12 mouse cellular contexts compared by ENCODE assay signal in genomic region chr17:56554122-56554551, GRCm38 (mm10). TPM values are rescaled to one million over a fixed set of nuclear protein-coding genes. Genes with fewer than 3 reads are reported as not detected.
A peak's percentile ranks its signal among the peaks of the same experiment; 100 is the strongest.
DNase-seq lines count a peak whose midpoint lies in the region; ATAC-seq lines count a peak whose summit lies in the region.
"Had no signal": no experiment of that assay in that cellular context is flagged by ENCODE, and none has a peak within 500 bp of the region (broad histone marks: within the 10 kb centered on the region; RNA-seq: fewer than 3 reads in every experiment).

Gene Gm20219, minus strand, starts transcription at chr17:56554387.

- no peak for ATAC-seq in hindbrain, embryonic 15.5 days (ENCODE audit: low FRiP score, low read depth)
- no peak for ATAC-seq in hindbrain, embryonic 16.5 days
- no peak for ATAC-seq in erythroid progenitor cell, adult 5-6 weeks (replicated peaks; ENCODE audit: low FRiP score, poor library complexity, severe bottlenecking)

- peaks cover 20% of the 10 kb centered on the region for H3K4me1 ChIP-seq in hindbrain, embryonic 15.5 days (replicated peaks)
- peaks cover 13% of the 10 kb centered on the region for H3K4me1 ChIP-seq in hindbrain, embryonic 16.5 days (ENCODE audit: control insufficient read depth, insufficient read depth, low read depth, low read length)
- H3K4me1 ChIP-seq in embryonic facial prominence, embryonic 10.5 days = peaks cover 15% of the 10 kb centered on the region
- H3K4me1 ChIP-seq: heart, embryonic 10.5 days had no signal

- no peak within 1 kb of the TSS for H3K4me2 ChIP-seq in hindbrain, embryonic 15.5 days
- no peak within 1 kb of the TSS for H3K4me2 ChIP-seq in hindbrain, embryonic 16.5 days (ENCODE audit: low read length)

- H3K9ac ChIP-seq in hindbrain, embryonic 15.5 days = no peak within 1 kb of the TSS
- H3K9ac ChIP-seq in hindbrain, embryonic 16.5 days (ENCODE audit: low read depth, low read length) = no peak within 1 kb of the TSS

- H3K27ac ChIP-seq in hindbrain, embryonic 15.5 days (replicated peaks) = peak within 1 kb of the TSS; percentile 83; the same call in 1 of the 2 replicates
- no peak within 1 kb of the TSS for H3K27ac ChIP-seq in hindbrain, embryonic 16.5 days (ENCODE audit: low read depth, low read length)
- no peak within 1 kb of the TSS for H3K27ac ChIP-seq in embryonic facial prominence, embryonic 10.5 days (replicated peaks)
- H3K27ac ChIP-seq: heart, embryonic 10.5 days; macrophage had no signal

- WGBS in hindbrain, embryonic 15.5 days = 85% methylated on average over 20 of the region's 20 CpGs
- WGBS in hindbrain, embryonic 16.5 days = 83% methylated on average over 20 of the region's 20 CpGs
- WGBS in embryonic facial prominence, embryonic 10.5 days = 75% methylated on average over 20 of the region's 20 CpGs

- H3K4me3 ChIP-seq in hindbrain, embryonic 15.5 days = no peak within 1 kb of the TSS
- H3K4me3 ChIP-seq in hindbrain, embryonic 16.5 days (ENCODE audit: low read length) = no peak within 1 kb of the TSS
- H3K4me3 ChIP-seq in embryonic facial prominence, embryonic 10.5 days = no peak within 1 kb of the TSS
- H3K4me3 ChIP-seq: heart, embryonic 10.5 days had no signal

- H3K27me3 ChIP-seq in hindbrain, embryonic 15.5 days = no peaks in the 10 kb centered on the region
- H3K27me3 ChIP-seq in hindbrain, embryonic 16.5 days (replicated peaks; ENCODE audit: control insufficient read depth, insufficient read depth, low read length) = no peaks in the 10 kb centered on the region
- no peaks in the 10 kb centered on the region for H3K27me3 ChIP-seq in embryonic facial prominence, embryonic 10.5 days (replicated peaks; ENCODE audit: low read depth, poor library complexity, severe bottlenecking)

- peak; percentile 55 for DNase-seq in embryonic facial prominence, embryonic 10.5 days (ENCODE audit: low spot score)
- peak; percentile 54 for DNase-seq in kidney, postnatal 10 days
- DNase-seq in lung, postnatal 25 days (ENCODE audit: low spot score) = peak; percentile 76
- no peak for DNase-seq in thymus, postnatal 25 days
- no peak for DNase-seq in heart, adult 8-10 months (ENCODE audit: low spot score)
- DNase-seq: adrenal gland, adult 8-10 months had no signal

- H3K9me3 ChIP-seq in hindbrain, embryonic 15.5 days = no peaks in the 10 kb centered on the region
- H3K9me3 ChIP-seq in hindbrain, embryonic 16.5 days (ENCODE audit: control insufficient read depth, low read length) = no peaks in the 10 kb centered on the region
- no peaks in the 10 kb centered on the region for H3K9me3 ChIP-seq in embryonic facial prominence, embryonic 10.5 days
- H3K9me3 ChIP-seq: heart, embryonic 10.5 days had no signal

- no peaks in the 10 kb centered on the region for H3K36me3 ChIP-seq in hindbrain, embryonic 15.5 days
- H3K36me3 ChIP-seq in hindbrain, embryonic 16.5 days (ENCODE audit: control insufficient read depth, insufficient read depth, low read length) = no peaks in the 10 kb centered on the region
- no peaks in the 10 kb centered on the region for H3K36me3 ChIP-seq in embryonic facial prominence, embryonic 10.5 days (replicated peaks)
- H3K36me3 ChIP-seq: heart, embryonic 10.5 days had no signal

RNA-seq across cellular contexts. Expression of gene Gm20219, which starts in this region (rescaled TPM):
- 0.46 and 1.3 TPM in 2 replicates for polyA plus RNA-seq in hindbrain, embryonic 15.5 days (2015; fragmentation: Nextera tagmentation; extraction: Ambion mirVana)
- 0.95 and 1.1 TPM in 2 replicates for polyA plus RNA-seq in hindbrain, embryonic 16.5 days (2015; fragmentation: Nextera tagmentation; extraction: Ambion mirVana)
- polyA plus RNA-seq in embryonic facial prominence, embryonic 10.5 days (2016; fragmentation: Nextera tagmentation; extraction: Ambion mirVana) = 0.96 and 1.2 TPM in 2 replicates
- 6.1 TPM in 1 of 2 replicates, not detected in the other for total RNA-seq in erythroid progenitor cell, adult 5-6 weeks (2015; ENCODE audit: low replicate concordance)
- 1.2 TPM in 1 of 2 replicates, not detected in the other for total RNA-seq in erythroid progenitor cell, adult 5-6 weeks (2017; ENCODE audit: low replicate concordance)
- total RNA-seq in heart, adult 8-10 months (2022) = under 1 TPM in 3 of 4 experiments, not detected in 1; 0.20 to 0.28 (median 0.22) TPM
- total RNA-seq: common myeloid progenitor, adult 5-6 weeks had no signal

Comparison
In these comparisons a context has a peak if more than half of its experiments do, and no peak if none do; other contexts are left out.
1. DNase-seq: peak in embryonic facial prominence, embryonic 10.5 days (single experiment), kidney, postnatal 10 days (single experiment) and lung, postnatal 25 days (single experiment); none in thymus, postnatal 25 days (single experiment) and heart, adult 8-10 months (single experiment).